Mouse (Mus musculus) left cerebral cortex, adult 8-10 months (tissue): ENCODE data around the gene H2-Q4. TPM values are rescaled to one million over a fixed set of nuclear protein-coding genes. Genes with fewer than 3 reads are reported as not detected.
"Not testable (repeated sequence)": the region's sequence is repeated elsewhere in the genome, so short reads cannot be mapped to it uniquely, and the experiment has no call there.

Experiments
- DNase-seq, 2 experiments: peaks; one replicate each; pipeline ENCODE4 v3.0.0; 2022; ENCODE audit warnings: low spot score in 2 of 2
- total RNA-seq, 4 experiments: library from RNA; stranded (reverse); gene quantifications; 2 replicates each; pipeline ENCODE4 v1.2.4; 2022

Gene H2-Q4
- 1 to 10 TPM; 2.5 to 7.0 (median 4.7) TPM for total RNA-seq

DNA sequence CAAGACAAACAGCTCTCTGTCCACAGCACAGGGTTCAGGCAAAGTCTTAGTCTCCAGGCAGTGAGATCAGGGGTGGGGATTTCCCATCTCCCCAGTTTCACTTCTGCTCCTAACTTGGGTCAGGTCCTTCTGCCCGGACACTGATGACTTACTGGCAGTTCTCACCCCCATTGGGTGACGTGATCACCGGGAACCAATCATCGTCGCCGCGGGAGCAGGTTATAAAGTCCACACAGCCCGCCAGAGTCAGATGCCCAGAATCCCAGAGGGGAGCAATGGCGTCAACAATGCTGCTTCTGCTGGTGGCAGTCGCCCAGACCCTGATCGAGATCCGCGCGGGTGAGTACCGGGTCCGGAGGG, at the start of gene H2-Q4:
Gene H2-Q4, plus strand, starts transcription at position 249 of the 360 bp plus-strand sequence.
- peak; percentile 42 to 66 for DNase-seq

DNA sequence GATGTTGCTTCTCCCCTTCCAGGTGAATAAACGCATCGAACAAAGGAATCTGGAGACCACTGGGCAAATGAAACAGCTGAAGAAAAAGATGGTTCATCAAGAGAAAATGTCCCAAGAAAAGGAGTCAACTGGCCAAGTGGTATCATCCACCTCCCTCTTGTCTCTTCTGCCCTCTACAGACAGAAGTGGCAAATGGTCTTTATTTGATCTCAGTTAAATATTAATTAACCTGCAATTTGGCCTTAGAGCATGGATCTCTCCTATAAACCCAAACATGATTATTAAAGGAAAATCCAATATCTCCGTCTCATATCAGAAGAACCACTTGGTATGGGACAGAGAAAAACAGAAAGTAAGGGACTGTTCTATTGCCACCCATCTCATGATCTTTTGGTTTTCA, 49.7 kb upstream of the H2-Q4 start:
- not testable (repeated sequence) for DNase-seq

DNA sequence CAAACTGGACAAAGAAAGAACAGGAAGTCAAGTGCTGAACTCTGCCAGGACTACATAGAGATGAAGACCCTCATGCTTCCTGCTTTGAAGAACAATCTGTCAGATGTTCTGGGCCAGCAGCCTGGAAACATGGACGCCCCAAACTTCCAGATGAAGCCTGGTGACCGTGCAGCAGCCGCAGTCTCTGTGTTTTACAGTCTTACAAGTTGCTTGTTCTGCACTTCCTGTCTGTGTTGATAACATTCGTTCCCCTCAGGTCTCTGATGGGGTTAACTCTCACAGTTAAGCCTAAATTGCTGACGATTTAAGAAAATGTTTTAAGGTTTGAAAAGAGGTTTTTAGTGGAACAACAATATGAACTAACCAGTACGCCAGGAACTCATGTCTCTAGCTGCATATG, 47.9 kb upstream of the H2-Q4 start:
- DNase-seq: not testable (repeated sequence)

- no peak for DNase-seq
Measured at GRCm38 (mm10) chr17:35342071-35342671, 37.2 kb upstream of the H2-Q4 start, which contains the start of gene H2-Q2. TSS of gene H2-Q2 (plus strand) at chr17:35342242.

GRCm38 (mm10) chr17:35342711-35343476, 36.5 kb upstream of the H2-Q4 start:
- DNase-seq: peak in 1 of 2 experiments; percentile 5

DNA sequence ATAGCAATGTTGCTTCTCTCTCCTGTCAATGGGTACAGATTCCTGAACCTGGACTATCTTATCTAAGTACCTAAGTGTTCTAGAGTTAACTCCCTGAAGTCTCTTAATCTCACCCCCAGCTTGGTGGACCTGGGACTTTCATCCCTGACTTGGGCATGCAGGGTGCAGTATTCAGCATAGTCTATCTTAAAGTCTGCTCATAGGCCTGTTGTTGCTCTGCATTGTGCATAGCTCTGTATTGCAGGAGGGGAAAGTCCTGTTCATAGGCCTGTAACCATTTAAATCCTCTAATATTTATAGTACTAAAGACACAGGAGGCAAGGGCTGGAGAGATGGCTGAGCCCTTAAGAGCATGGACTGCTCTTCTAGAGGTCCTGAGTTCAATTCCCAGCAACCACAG, 31.8 kb upstream of the H2-Q4 start:
- DNase-seq: not testable (repeated sequence)

DNA sequence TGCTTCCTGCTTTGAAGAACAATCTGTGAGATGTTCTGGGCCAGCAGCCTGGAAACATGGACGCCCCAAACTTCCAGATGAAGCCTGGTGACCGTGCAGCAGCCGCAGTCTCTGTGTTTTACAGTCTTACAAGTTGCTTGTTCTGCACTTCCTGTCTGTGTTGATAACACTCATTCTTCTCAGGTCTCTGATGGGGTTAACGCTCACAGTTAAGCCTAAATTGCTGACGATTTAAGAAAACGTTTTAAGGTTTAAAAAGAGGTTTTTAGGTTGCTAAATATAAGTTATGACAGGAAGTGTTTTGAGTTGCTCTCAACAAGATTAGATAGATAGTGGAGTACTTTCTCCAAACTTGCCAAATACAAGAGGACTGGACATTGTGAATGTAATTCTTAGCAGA, 26.1 kb upstream of the H2-Q4 start:
- not testable (repeated sequence) for DNase-seq

DNA sequence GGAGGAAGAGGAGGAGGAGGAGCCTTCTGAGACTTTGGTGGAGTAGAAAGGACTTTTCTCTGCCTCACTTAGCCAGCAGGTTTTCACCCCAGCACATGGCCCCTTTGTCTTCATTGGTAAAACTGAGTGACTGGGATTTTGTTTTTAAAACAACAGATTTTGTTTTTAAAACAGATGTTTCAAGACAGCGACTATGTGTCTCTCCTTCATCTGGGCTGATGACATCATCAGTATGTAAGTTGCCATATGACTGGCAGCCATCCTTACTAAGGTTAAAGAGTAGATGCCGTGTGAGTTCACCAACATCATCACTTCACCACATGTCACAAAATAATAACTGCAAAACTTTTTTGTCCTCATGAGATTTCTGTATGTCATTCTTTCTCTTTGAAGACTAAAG, 25.3 kb upstream of the H2-Q4 start:
- DNase-seq: no peak

GRCm38 (mm10) chr17:35357086-35357485, 22.3 kb upstream of the H2-Q4 start:
- DNase-seq: no peak

- DNase-seq: no peak
Measured at GRCm38 (mm10) chr17:35358763-35359469, 20.5 kb upstream of the H2-Q4 start.

- DNase-seq: no peak
Measured at GRCm38 (mm10) chr17:35359470-35359862, 20.0 kb upstream of the H2-Q4 start.

DNA sequence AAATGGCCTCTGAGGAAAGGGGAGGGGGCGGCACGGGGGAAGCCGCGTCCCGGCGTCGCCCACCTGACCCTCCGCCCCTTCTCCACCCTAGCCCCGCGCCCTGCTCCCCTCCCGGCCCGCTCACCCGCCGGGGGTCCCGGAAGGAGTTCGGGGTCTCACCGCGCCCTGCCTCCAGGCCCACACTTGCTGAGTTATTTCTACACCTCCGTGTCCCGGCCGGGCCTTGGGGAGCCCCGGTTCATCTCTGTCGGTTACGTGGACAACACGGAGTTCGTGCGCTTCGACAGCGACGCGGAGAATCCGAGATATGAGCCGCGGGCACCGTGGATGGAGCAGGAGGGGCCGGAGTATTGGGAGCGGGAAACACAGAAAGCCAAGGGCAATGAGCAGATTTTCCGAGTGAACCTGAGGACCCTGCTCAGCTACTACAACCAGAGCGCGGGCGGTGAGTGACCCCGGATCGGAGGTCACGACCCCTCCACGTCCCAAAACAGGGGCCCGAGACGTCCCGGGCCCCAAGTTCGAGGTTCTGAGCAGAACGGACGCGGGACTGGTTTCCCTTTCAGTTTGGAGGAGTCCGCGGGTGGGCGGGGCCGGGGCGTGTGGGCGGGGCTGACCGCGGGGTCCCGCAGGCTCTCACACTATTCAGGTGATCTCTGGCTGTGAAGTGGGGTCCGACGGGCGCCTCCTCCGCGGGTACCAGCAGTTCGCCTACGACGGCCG, 473 bp downstream of the H2-Q4 start:
- DNase-seq: no peak

GRCm38 (mm10) chr17:35389796-35390195, 10.4 kb downstream of the H2-Q4 start:
- not testable (repeated sequence) for DNase-seq

DNA sequence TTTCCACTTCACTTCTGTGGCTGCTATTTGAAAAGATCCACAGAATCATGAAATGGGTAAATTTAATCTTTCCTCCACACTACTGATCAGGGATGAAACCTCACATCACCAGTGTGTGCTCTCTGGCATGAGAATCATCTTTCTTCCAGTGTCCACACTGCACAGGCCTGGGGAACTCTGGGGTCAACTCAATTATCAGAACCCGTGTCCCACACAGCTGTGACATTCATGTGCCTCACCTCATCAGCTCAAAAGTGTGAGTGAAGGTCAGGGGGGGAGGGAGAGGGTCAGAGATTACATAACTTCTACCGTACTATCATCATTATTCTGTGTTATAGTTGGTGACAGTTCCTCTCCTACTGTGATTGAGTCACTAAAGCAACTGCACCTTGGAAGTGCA, 13.3 kb downstream of the H2-Q4 start:
- not testable (repeated sequence) for DNase-seq

DNA sequence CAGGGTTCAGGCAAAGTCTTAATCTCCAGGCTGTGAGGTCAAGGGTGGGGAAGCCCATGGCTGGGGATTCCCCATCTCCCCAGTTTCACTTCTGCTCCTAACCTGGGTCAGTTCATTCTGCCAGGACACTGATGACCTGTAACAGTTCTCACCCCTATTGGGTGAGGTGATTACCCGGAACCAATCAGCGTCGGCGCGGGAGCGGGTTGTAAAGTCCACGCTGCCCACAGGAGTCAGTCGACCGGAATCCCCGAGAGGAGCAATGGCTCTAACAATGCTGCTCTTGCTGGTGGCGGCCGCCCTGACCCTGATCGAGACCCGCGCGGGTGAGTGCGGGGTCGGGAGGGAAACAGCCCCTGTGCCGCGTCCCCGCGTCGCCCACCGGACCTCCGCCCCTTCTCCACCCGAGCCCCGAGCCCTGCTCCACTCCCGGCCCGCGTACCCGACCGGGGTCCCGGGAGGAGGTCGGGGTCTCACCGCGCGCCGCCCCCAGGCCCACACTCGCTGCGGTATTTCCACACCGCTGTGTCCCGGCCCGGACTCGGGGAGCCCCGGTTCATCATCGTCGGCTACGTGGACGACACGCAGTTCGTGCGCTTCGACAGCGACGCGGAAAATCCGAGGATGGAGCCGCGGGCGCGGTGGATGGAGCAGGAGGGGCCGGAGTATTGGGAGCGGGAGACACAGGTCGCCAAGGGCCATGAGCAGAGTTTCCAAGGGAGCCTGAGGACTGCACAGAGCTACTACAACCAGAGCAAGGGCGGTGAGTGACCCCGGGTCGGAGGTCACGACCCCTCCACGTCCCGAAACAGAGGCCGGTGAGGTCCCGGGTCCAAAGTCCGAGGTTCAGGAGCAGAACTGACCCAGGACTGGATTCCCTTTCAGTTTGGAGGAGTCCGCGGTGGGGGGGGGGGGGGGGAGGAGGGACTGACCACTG, 14.7 kb downstream of the H2-Q4 start:
- DNase-seq: not testable (repeated sequence)

- DNase-seq: not testable (repeated sequence)
Measured at GRCm38 (mm10) chr17:35396956-35397355, 17.5 kb downstream of the H2-Q4 start.

GRCm38 (mm10) chr17:35413057-35413456, 33.6 kb downstream of the H2-Q4 start:
- not testable (repeated sequence) for DNase-seq

DNA sequence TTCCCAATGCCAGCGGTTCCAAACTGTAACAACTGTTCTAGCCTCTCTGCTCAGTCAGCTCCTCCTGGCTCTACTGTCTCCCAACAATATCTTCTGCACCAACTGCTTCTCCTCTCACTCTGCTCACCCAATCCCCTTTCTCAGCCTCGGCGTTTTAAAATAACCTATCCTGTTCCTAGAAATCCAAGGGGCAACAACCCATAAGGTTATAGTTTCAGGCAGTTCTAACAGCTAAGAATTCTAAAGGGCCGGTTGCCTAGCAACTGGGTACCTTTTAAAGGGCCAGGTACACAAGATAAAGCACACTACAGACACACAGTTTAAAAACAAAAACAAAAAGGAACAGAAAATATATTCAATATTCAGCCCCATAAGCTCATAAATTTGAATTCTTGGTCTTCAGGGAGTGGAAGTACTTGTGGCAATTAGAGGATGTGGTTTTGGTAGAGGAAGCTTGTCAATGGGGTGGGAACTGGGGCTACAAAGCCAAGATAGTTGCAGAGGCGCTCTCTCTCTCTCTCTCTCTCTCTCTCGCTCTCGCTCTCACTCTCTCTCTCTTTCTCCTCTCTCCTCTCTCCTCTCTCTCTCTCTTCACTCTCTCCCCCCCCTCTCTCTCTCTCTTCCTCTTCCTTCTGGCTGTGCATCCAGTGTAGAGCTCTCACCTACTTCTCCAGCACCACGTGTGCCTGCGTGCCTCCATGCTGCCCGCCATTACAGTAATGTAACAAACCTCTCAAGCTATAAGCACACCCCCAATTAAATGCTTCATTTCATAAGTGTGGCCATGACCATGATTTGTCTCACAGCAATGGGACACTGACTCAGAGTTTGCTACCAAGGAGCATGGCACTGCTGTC, 36.1 kb downstream of the H2-Q4 start:
- not testable (repeated sequence) for DNase-seq

GRCm38 (mm10) chr17:35418772-35419171, 39.4 kb downstream of the H2-Q4 start:
- no peak for DNase-seq
